Mouse (Mus musculus) testis, adult 2 months (tissue): ENCODE results near the gene Cngb1. TPM values are rescaled to one million over a fixed set of nuclear protein-coding genes. Genes with fewer than 3 reads are reported as not detected.

Experiments used
- H3K27ac ChIP-seq: fragments of 200-500 bp; 2 replicates; pipeline ENCODE4 v1.5.1; 2012; ENCODE audit warnings: low read depth, low read length; ENCODE audit not compliant: control insufficient read depth, insufficient read depth
- H3K27me3 ChIP-seq: fragments of 200-500 bp; 2 replicates; pipeline ENCODE4 v1.6.1; 2012; ENCODE audit warnings: mild to moderate bottlenecking, low read length, moderate library complexity; ENCODE audit not compliant: control insufficient read depth, insufficient read depth
- H3K36me3 ChIP-seq: fragments of 200-500 bp; 2 replicates; pipeline ENCODE4 v1.6.1; 2012; ENCODE audit warnings: mild to moderate bottlenecking, low read length; ENCODE audit not compliant: control insufficient read depth, insufficient read depth
- H3K4me1 ChIP-seq: fragments of 200-500 bp; 2 replicates; pipeline ENCODE4 v1.6.1; 2012; ENCODE audit warnings: low read length; ENCODE audit not compliant: control insufficient read depth, insufficient read depth
- H3K4me3 ChIP-seq: fragments of 200-500 bp; 2 replicates; pipeline ENCODE4 v1.5.1; 2012; ENCODE audit warnings: low read depth, mild to moderate bottlenecking, low read length, moderate library complexity, mixed read lengths; ENCODE audit not compliant: control insufficient read depth
- CTCF ChIP-seq: fragments of 200-500 bp; IDR thresholded peaks from 2 replicates; pipeline ENCODE4 v1.5.1; 2012; ENCODE audit warnings: low read depth, mild to moderate bottlenecking, inconsistent platforms, low read length, moderate library complexity; ENCODE audit not compliant: control insufficient read depth, insufficient read depth, insufficient replicate concordance
- POLR2A ChIP-seq: fragments of 200-500 bp; IDR thresholded peaks from 2 replicates; pipeline ENCODE4 v1.6.1; 2012; ENCODE audit warnings: low read depth, mild to moderate bottlenecking, inconsistent platforms, low read length, moderate library complexity; ENCODE audit not compliant: control insufficient read depth
- polyA plus RNA-seq: library from polyadenylated mRNA; depleted of rRNA; stranded (reverse); fragments of >200 nt; gene quantifications from 2 replicates; pipeline ENCODE4 v1.2.3, GENCODE M21; 2012

The Cngb1 gene
- polyA plus RNA-seq, 1 experiment = 6.9 TPM

DNA sequence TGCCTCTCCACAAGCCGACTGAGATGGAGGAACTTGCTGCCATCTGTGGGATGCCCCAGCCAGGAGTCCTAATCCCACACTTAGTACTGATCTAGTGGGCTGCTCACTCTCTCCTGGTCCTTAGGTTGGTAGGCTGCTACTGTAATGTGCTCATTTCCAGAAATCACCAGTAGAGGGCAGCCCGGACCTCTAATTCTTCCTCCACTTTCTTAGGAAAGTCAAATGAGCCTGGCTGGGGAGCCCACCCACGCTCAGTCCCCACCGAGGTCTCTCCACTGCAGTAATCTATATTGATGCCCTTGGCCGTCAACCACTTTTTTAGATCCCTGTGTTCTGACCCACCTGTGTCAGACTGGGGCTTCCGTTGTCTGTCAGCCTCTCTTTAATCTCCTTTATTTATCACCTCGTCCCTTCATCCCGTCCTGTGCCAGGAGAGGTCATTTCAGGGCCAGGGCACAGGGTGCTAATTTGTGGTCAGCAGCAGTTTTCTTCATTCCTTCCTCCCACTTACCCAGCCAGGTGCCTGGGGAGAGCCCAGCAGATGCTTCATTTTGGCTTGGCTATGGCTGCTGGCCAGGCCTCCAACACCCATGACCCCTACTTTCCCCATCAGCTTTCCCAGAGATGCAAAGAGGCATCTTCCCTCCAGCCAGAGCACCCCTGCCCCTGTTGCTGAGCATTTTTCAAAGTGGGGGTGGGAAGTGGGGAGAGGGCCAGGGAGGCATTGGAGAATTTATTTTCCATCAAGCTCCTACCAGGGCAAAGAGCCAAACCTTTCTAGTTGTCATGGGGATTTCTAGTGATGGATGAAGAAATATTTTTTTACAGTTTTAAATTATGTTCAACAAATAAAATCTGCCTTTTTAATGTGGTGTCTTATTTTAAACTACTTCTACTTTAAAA, 40.5 kb upstream of the Cngb1 start:
- H3K27ac ChIP-seq = no peak overlapping the region
- no peaks in the 10 kb centered on the region; the same call in none of the 2 replicates for H3K36me3 ChIP-seq
- H3K4me3 ChIP-seq = peak overlapping the region; percentile 39
- no peak for TF ChIP-seq POLR2A
- no peak for TF ChIP-seq CTCF
- H3K27me3 ChIP-seq = no peaks in the 10 kb centered on the region
- peaks cover 14% of the 10 kb centered on the region for H3K4me1 ChIP-seq

DNA sequence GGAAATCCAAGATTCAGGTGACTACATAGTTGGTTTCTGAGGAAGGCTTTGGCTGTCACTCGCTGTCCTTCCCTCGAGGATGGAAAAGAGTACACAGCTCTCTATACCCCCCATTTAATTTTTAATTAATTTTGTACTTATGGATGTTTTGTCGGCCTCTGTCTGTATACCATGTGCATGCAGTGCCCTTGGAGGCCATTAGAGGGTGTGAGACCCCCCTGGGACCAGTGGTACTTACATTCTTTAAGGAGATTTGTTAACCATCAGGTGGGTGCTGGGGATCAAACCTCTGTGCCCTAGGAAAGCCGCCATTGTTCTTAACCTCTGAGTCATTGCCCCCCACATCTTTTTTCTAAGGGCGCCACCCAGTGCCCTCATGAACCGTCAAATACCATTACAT, 38.3 kb upstream of the Cngb1 start:
- no peak overlapping the region for H3K27ac ChIP-seq
- H3K4me1 ChIP-seq = peaks cover 11% of the 10 kb centered on the region
- H3K4me3 ChIP-seq = peak overlapping the region; percentile 9; the same call in 1 of the 2 replicates
- no peaks in the 10 kb centered on the region; the same call in none of the 2 replicates for H3K36me3 ChIP-seq
- no peaks in the 10 kb centered on the region for H3K27me3 ChIP-seq
- TF ChIP-seq CTCF (no peak), POLR2A (no peak)

DNA sequence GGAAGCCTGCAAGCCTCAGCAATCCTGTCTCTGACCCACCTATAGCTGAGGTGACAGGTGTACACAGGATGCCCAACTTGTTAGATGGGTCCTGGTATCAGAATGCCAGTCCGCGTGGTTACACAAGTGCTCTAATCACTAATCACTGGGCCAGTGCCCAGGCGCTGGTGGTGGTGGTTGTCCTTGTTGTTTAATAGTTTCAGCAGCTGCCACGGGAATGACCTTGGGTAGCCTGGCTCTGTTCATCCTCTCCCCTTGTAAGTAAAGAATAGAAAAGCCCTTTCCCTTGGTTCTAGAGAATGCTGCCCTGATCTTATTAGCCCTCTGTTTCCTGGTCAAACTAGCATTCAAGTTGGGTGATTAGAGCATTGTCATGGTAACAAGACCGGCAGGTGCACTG, 35.3 kb upstream of the Cngb1 start:
- H3K36me3 ChIP-seq = no peaks in the 10 kb centered on the region; the same call in none of the 2 replicates
- TF ChIP-seq POLR2A (no peak), CTCF (no peak)

DNA sequence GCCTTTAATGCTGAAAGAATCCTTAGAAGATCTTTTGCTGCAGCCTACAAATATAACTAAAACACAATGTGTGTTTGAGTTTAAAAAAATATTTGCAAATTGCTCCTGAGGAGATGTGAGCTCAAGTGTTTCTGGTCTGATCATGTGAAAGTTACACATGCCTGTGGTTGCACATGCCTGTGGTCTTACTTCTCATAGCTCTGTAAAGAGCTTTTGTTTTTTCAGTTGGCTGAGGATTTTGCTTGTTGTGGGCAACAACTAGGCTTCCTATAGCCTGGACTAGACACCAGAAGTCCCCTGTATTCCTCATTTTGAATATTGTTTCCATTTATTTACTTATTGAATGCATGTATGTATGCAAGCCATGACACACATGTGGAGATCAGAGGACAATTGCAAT, 30.0 kb upstream of the Cngb1 start:
- H3K4me1 ChIP-seq = peaks cover 3% of the 10 kb centered on the region; the same call in 1 of the 2 replicates
- H3K27ac ChIP-seq = no peak overlapping the region
- no peaks in the 10 kb centered on the region for H3K27me3 ChIP-seq
- no peaks in the 10 kb centered on the region; the same call in 1 of the 2 replicates for H3K36me3 ChIP-seq
- no peak for TF ChIP-seq POLR2A
- TF ChIP-seq CTCF = no peak
- no peak overlapping the region for H3K4me3 ChIP-seq

More for the DNA sequence above, 35.3 kb upstream of the Cngb1 start:
- no peak overlapping the region for H3K4me3 ChIP-seq
- H3K27me3 ChIP-seq = no peaks in the 10 kb centered on the region
- no peak overlapping the region for H3K27ac ChIP-seq
- peaks cover 11% of the 10 kb centered on the region for H3K4me1 ChIP-seq

DNA sequence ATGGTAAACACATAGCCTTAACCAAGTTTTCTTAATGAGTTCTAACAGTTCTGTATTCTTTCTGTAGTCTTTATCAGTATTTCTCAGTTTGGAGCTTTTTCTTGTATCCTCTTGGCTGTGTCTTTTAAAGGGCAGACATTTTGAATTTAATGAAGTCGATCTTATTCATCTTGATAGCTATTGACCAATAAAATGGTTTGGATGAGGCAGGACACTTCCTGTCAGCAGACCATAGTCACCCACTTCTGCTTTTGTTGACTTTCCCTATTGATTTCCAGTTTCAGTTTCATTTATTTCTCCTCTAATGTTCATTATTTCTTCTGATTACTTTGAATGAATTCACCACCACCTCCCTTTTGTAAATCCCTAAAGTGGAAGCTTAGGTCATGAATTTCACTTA, 29.3 kb upstream of the Cngb1 start:
- H3K4me3 ChIP-seq = no peak overlapping the region
- H3K27ac ChIP-seq = no peak overlapping the region
- H3K27me3 ChIP-seq = no peaks in the 10 kb centered on the region
- no peaks in the 10 kb centered on the region; the same call in 1 of the 2 replicates for H3K36me3 ChIP-seq
- peaks cover 3% of the 10 kb centered on the region; the same call in 1 of the 2 replicates for H3K4me1 ChIP-seq
- TF ChIP-seq CTCF (no peak), POLR2A (no peak)

DNA sequence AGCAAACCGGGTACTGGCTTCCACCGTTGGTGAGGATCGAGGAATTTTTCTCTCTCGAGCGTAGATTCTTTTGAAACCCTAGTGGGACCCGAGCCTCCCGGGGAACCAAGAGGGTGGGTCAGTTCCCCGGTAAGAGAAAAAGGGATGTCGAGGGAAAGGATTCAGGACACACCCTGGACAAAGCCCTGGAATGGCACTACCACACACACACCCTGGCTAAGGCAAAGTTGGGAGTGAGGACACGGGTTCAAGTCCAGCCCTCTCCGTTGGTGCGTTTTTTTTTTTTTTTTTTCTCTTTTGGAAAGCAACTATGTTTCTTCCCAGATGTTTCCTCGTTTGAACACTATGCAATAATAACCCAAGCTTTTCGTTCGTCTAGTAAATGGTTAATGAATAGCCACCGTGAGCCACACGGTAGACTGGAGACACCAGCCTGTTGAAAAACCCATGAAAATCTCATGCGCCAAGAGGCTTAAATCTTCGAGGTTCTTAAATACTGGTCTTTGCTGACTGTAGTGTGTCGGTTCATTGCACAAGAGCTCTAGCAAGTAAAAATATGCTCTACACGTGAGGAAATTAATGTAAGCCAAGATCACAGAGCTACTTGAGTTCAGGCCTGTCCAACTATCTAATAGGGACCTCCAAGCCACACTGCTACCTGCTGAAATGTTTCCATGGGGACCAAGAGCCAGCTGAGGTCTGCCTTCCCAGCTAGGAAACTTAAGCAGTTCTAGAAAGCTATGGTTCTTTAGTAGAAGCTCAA, 26.2 kb upstream of the Cngb1 start:
- H3K4me3 ChIP-seq = peak overlapping the region; percentile 93
- H3K4me1 ChIP-seq = peaks cover 3% of the 10 kb centered on the region; the same call in 1 of the 2 replicates
- no peaks in the 10 kb centered on the region; the same call in 1 of the 2 replicates for H3K36me3 ChIP-seq
- peak overlapping the region; percentile 86 for H3K27ac ChIP-seq
- TF ChIP-seq POLR2A (no peak), CTCF (no peak)
- no peaks in the 10 kb centered on the region for H3K27me3 ChIP-seq
